Mouse (Mus musculus) liver, postnatal 0 days (tissue): ENCODE measurements at regions not wholly inside any gene's neighbourhood (a gene's known extent, or its start where the extent isn't known, plus 50 kb on each side); places are given as distances from the start of the nearest gene placed in this dataset.
A peak's percentile ranks its signal among the peaks of the same experiment; 100 is the strongest.

Source experiments
- ATAC-seq: fragments of 200-750 bp; cut with Nextera tagmentation; 2 replicates; pipeline ENCODE4 v1.8.0; 2017; ENCODE audit warnings: mild to moderate bottlenecking, moderate library complexity
- DNase-seq: peaks from one replicate; pipeline ENCODE4 v3.0.0-alpha.2; 2016
- H3K27ac ChIP-seq: fragments of 300-500 bp; sonication (generic); 2 replicates; pipeline ENCODE4 v1.5.1; 2014; ENCODE audit warnings: antibody characterized with exemption, moderate library complexity, mild to moderate bottlenecking, low read depth
- H3K27me3 ChIP-seq: fragments of 300-500 bp; sonication (generic); 2 replicates; pipeline ENCODE4 v1.6.1; 2014; ENCODE audit warnings: low read length, control low read depth, mixed read lengths; ENCODE audit not compliant: insufficient read depth
- H3K36me3 ChIP-seq: fragments of 300-500 bp; sonication (generic); replicated peaks from 2 replicates; pipeline ENCODE4 v1.6.1; 2014; ENCODE audit warnings: mild to moderate bottlenecking, control low read depth, low read length, moderate library complexity, mixed read lengths; ENCODE audit not compliant: insufficient read depth
- H3K4me1 ChIP-seq: fragments of 300-500 bp; sonication (generic); 2 replicates; pipeline ENCODE4 v1.6.1; 2014; ENCODE audit warnings: antibody characterized with exemption, mild to moderate bottlenecking, control low read depth; ENCODE audit not compliant: insufficient read depth
- H3K4me2 ChIP-seq: fragments of 300-500 bp; sonication (generic); 2 replicates; pipeline ENCODE4 v1.6.1; 2014; ENCODE audit warnings: low read depth, mild to moderate bottlenecking, low read length, moderate library complexity, mixed read lengths
- H3K4me3 ChIP-seq: fragments of 300-500 bp; sonication (generic); 2 replicates; pipeline ENCODE4 v1.5.1; 2014; ENCODE audit warnings: low read depth, low read length
- H3K9ac ChIP-seq: fragments of 300-500 bp; sonication (generic); replicated peaks from 2 replicates; pipeline ENCODE4 v1.6.1; 2014; ENCODE audit warnings: mild to moderate bottlenecking, moderate library complexity
- H3K9me3 ChIP-seq: fragments of 300-500 bp; sonication (generic); 2 replicates; pipeline ENCODE4 v1.6.1; 2016; ENCODE audit warnings: mild to moderate bottlenecking, control low read depth, low read length, mixed read lengths
- CTCF ChIP-seq: sonication (generic); IDR thresholded peaks from 2 replicates; pipeline ENCODE4 v1.5.1; 2016; ENCODE audit warnings: antibody characterized with exemption, low read depth
- EP300 ChIP-seq: IDR thresholded peaks from 2 replicates; pipeline ENCODE4 v1.6.1; 2016; ENCODE audit warnings: antibody characterized with exemption, low read depth, mild to moderate bottlenecking
- WGBS: fragments of 180-500 bp; shearing (Covaris S2); extraction: QIAGEN DNeasy Blood & Tissue Kit; methylation state at CpG from one replicate; pipeline ENCODE4 v1.1.7; 2014; ENCODE audit not compliant: insufficient replicate concordance; 5-methylcytosine and 5-hydroxymethylcytosine counted together

GRCm38 (mm10) chr6:140258761-140259160 lies 165.1 kb upstream of the Plekha5 start:
- Histone ChIP-seq H3K36me3 (no peaks in the 10 kb centered on the region), H3K4me3 (no peak overlapping the region), H3K9me3 (no peaks in the 10 kb centered on the region), H3K27ac (no peak overlapping the region), H3K27me3 (no peaks in the 10 kb centered on the region), H3K9ac (no peak overlapping the region), H3K4me1 (no peaks in the 10 kb centered on the region), H3K4me2 (no peak overlapping the region)
- DNase-seq (no peak), ATAC-seq (no peak)
- WGBS: 74% methylated on average over 3 of the region's 3 CpGs
- TF ChIP-seq EP300 (no peak), CTCF (no peak)

GRCm38 (mm10) chr6:140258101-140258500 lies 165.8 kb upstream of the Plekha5 start:
- ATAC-seq: no peak
- H3K9ac ChIP-seq: no peak overlapping the region
- H3K27ac ChIP-seq: no peak overlapping the region
- H3K4me2 ChIP-seq: no peak overlapping the region
- no peaks in the 10 kb centered on the region for H3K36me3 ChIP-seq
- no peak overlapping the region for H3K4me3 ChIP-seq
- no peaks in the 10 kb centered on the region for H3K4me1 ChIP-seq
- TF ChIP-seq EP300: no peak
- no peak for TF ChIP-seq CTCF
- no peak for DNase-seq
- no peaks in the 10 kb centered on the region for H3K9me3 ChIP-seq
- WGBS: 83% methylated on average over 5 of the region's 5 CpGs
- H3K27me3 ChIP-seq: no peaks in the 10 kb centered on the region

- Histone ChIP-seq H3K4me1 (no peaks in the 10 kb centered on the region), H3K9ac (no peak overlapping the region), H3K4me3 (no peak overlapping the region), H3K27ac (no peak overlapping the region), H3K27me3 (no peaks in the 10 kb centered on the region), H3K9me3 (no peaks in the 10 kb centered on the region), H3K36me3 (no peaks in the 10 kb centered on the region), H3K4me2 (no peak overlapping the region)
- DNase-seq: no peak
- TF ChIP-seq CTCF (no peak), EP300 (no peak)
- no peak for ATAC-seq
- 85% methylated on average over 4 of the region's 4 CpGs for WGBS
Observed at GRCm38 (mm10) chr6:140251527-140251926, 172.3 kb upstream of the Plekha5 start.

- Histone ChIP-seq H3K27me3 (no peaks in the 10 kb centered on the region), H3K9ac (no peak overlapping the region), H3K4me1 (0 out of 2 replicates have a peak, but pooled peaks cover 3% of the 10 kb centered on the region), H3K4me3 (no peak overlapping the region), H3K4me2 (no peak overlapping the region), H3K36me3 (no peaks in the 10 kb centered on the region), H3K27ac (no peak overlapping the region), H3K9me3 (no peaks in the 10 kb centered on the region)
- DNase-seq (no peak), ATAC-seq (no peak)
- TF ChIP-seq EP300 (no peak), CTCF (no peak)
- WGBS: 52% methylated on average over 8 of the region's 8 CpGs
Observed at GRCm38 (mm10) chr6:140243411-140244151, 180.3 kb upstream of the Plekha5 start.

GRCm38 (mm10) chr6:140239356-140239755 lies 184.5 kb upstream of the Plekha5 start:
- Histone ChIP-seq H3K4me3 (no peak overlapping the region), H3K9ac (no peak overlapping the region), H3K27ac (no peak overlapping the region), H3K9me3 (no peaks in the 10 kb centered on the region), H3K4me1 (0 out of 2 replicates have a peak, but pooled peaks cover 3% of the 10 kb centered on the region), H3K36me3 (no peaks in the 10 kb centered on the region), H3K4me2 (no peak overlapping the region), H3K27me3 (no peaks in the 10 kb centered on the region)
- DNase-seq (no peak), ATAC-seq (peak; percentile 38; the same call in 1 of the 2 replicates)
- TF ChIP-seq CTCF (no peak), EP300 (no peak)
- 68% methylated on average over 8 of the region's 8 CpGs for WGBS

GRCm38 (mm10) chr6:140231537-140231936 lies 190.3 kb upstream of the Plcz1 start:
- H3K9me3 ChIP-seq: no peaks in the 10 kb centered on the region
- no peak for DNase-seq
- H3K27me3 ChIP-seq: no peaks in the 10 kb centered on the region
- 66% methylated on average over 4 of the region's 4 CpGs for WGBS
- no peak overlapping the region for H3K4me3 ChIP-seq
- H3K4me1 ChIP-seq: no peaks in the 10 kb centered on the region
- ATAC-seq: no peak
- no peaks in the 10 kb centered on the region for H3K36me3 ChIP-seq
- no peak overlapping the region for H3K4me2 ChIP-seq
- TF ChIP-seq CTCF: no peak
- no peak for TF ChIP-seq EP300
- H3K27ac ChIP-seq: no peak overlapping the region
- H3K9ac ChIP-seq: no peak overlapping the region
